Mouse (Mus musculus) stomach, postnatal 0 days (tissue): ENCODE measurements around the gene Pcyt1b.

ENCODE experiments used
- CTCF ChIP-seq: IDR thresholded peaks from 2 replicates; pipeline ENCODE4 v1.5.1; 2016; ENCODE audit warnings: antibody characterized with exemption, low read depth, mild to moderate bottlenecking, moderate library complexity
- EP300 ChIP-seq: optimal IDR thresholded peaks from 2 replicates; pipeline ENCODE3; 2016; ENCODE audit warnings: antibody characterized with exemption

DNA sequence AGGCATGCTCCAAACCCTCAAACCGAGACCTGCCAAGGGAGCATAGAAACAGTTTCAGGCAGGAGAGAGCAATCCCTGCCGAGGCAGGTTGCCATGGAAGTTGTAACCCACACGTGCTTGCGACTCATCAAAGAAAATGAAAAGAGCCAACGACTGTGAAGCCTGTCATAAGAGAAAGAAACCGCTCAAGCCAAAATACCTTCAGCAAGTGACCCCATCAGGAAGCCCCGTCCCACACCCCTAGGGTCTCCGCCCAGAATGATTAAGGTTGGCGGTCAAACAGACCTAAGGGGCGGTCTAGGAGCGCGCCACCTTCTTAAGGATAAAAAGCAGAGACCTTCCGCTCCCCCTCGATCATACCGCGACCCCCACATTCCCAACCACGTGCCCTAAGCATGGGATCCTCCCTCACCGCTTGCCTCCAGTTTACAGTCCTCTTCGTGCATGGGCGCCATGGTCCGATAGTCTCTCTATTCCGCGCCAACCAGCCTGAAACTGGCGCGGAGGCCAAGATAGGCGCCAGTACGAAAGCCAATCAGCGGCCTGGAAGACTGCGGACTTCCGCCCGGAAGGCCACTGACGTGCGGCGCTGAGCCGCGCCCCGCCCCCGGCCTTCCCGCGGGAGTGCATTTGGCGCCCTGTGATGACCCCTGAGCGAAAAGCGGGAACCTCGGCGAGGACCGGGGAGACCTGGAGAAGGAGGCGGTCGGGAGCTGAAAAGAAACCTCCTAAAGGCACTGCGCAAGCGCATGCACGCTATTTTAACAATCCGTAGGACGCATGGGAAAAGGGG, 22.8 kb upstream of the Pcyt1b start, which contains the start of gene Pola1:
- no peak for TF ChIP-seq CTCF
- TF ChIP-seq EP300 = no peak
